Mouse (Mus musculus) forebrain, embryonic 16.5 days (tissue): ENCODE data around the gene Fancd2os. TPM values are rescaled to one million over a fixed set of nuclear protein-coding genes. Genes with fewer than 3 reads are reported as not detected.

Source experiments
- ATAC-seq: fragments of 200-750 bp; cut with Nextera tagmentation; 2 replicates; pipeline ENCODE4 v1.8.0; 2017; ENCODE audit warnings: mild to moderate bottlenecking, moderate library complexity
- H3K27ac ChIP-seq: fragments of 300-500 bp; sonication (generic); 2 replicates; pipeline ENCODE4 v1.5.1; 2014; ENCODE audit warnings: low read length, control low read depth
- H3K27me3 ChIP-seq: fragments of 300-500 bp; sonication (generic); replicated peaks from 2 replicates; pipeline ENCODE4 v1.6.1; 2014; ENCODE audit warnings: low read length; ENCODE audit not compliant: control insufficient read depth, insufficient read depth
- H3K36me3 ChIP-seq: fragments of 300-500 bp; sonication (generic); 2 replicates; pipeline ENCODE4 v1.6.1; 2014; ENCODE audit not compliant: control insufficient read depth, insufficient read depth
- H3K4me1 ChIP-seq: fragments of 300-500 bp; sonication (generic); replicated peaks from 2 replicates; pipeline ENCODE4 v1.6.1; 2014; ENCODE audit warnings: low read length; ENCODE audit not compliant: control insufficient read depth, insufficient read depth
- H3K4me2 ChIP-seq: fragments of 300-500 bp; sonication (generic); 2 replicates; pipeline ENCODE4 v1.6.1; 2014; ENCODE audit warnings: mild to moderate bottlenecking, low read length, control low read depth
- H3K4me3 ChIP-seq: fragments of 300-500 bp; sonication (generic); replicated peaks from 2 replicates; pipeline ENCODE4 v1.5.1; 2014; ENCODE audit warnings: mild to moderate bottlenecking, low read length, control low read depth
- H3K9ac ChIP-seq: fragments of 300-500 bp; sonication (generic); replicated peaks from 2 replicates; pipeline ENCODE4 v1.6.1; 2014; ENCODE audit warnings: low read depth, low read length, control low read depth
- H3K9me3 ChIP-seq: fragments of 300-500 bp; sonication (generic); 2 replicates; pipeline ENCODE4 v1.6.1; 2016; ENCODE audit warnings: low read length; ENCODE audit not compliant: control insufficient read depth
- WGBS: fragments of 180-500 bp; shearing (Covaris S2); extraction: QIAGEN DNeasy Blood & Tissue Kit; methylation state at CpG from one replicate; pipeline ENCODE4 v1.1.7; 2014; 5-methylcytosine and 5-hydroxymethylcytosine counted together
- polyA plus RNA-seq: library from polyadenylated mRNA; unstranded; fragments of >200 nt; fragmentation: Nextera tagmentation; extraction: Ambion mirVana; gene quantifications from 2 replicates; pipeline ENCODE4 v1.2.1, GENCODE M21; 2015

The Fancd2os gene
- 0.19 TPM in 1 of 2 replicates, not detected in the other for polyA plus RNA-seq

- H3K9ac ChIP-seq, result no peak within 1 kb of the TSS
- no peak within 1 kb of the TSS for H3K4me3 ChIP-seq
- no peak for ATAC-seq
- no peaks in the 10 kb centered on the region for H3K27me3 ChIP-seq
- no peaks in the 10 kb centered on the region for H3K36me3 ChIP-seq
- peaks cover 8% of the 10 kb centered on the region for H3K4me1 ChIP-seq
- no peak within 1 kb of the TSS for H3K27ac ChIP-seq
- no peaks in the 10 kb centered on the region for H3K9me3 ChIP-seq
- H3K4me2 ChIP-seq, result no peak within 1 kb of the TSS
- 34% methylated on average over 23 of the region's 23 CpGs for WGBS
Measured at GRCm38 (mm10) chr6:113600543-113601139, at the start of gene Fancd2os. Gene Fancd2os (minus strand): TSS chr6:113600715.

GRCm38 (mm10) chr6:113650197-113650640 is 49.7 kb upstream of the Fancd2os start:
- WGBS, result 72% methylated on average over 4 of the region's 4 CpGs

GRCm38 (mm10) chr6:113649346-113650196 is 49.1 kb upstream of the Fancd2os start:
- no peak for ATAC-seq
- no peak overlapping the region for H3K27ac ChIP-seq
- H3K4me3 ChIP-seq, result no peak overlapping the region
- 81% methylated on average over 7 of the region's 7 CpGs for WGBS
- H3K4me1 ChIP-seq, result no peaks in the 10 kb centered on the region
- no peak overlapping the region for H3K4me2 ChIP-seq
- no peaks in the 10 kb centered on the region for H3K36me3 ChIP-seq
- H3K27me3 ChIP-seq, result no peaks in the 10 kb centered on the region
- no peaks in the 10 kb centered on the region for H3K9me3 ChIP-seq
- H3K9ac ChIP-seq, result no peak overlapping the region

More at GRCm38 (mm10) chr6:113650197-113650640, 49.7 kb upstream of the Fancd2os start:
- Histone ChIP-seq H3K4me1 (no peaks in the 10 kb centered on the region), H3K36me3 (no peaks in the 10 kb centered on the region), H3K4me3 (no peak overlapping the region), H3K27me3 (no peaks in the 10 kb centered on the region), H3K4me2 (no peak overlapping the region), H3K9ac (no peak overlapping the region), H3K9me3 (no peaks in the 10 kb centered on the region), H3K27ac (no peak overlapping the region)
- ATAC-seq, result no peak

GRCm38 (mm10) chr6:113644808-113645207 is 44.3 kb upstream of the Fancd2os start:
- no peak overlapping the region for H3K9ac ChIP-seq
- ATAC-seq, result no peak
- no peaks in the 10 kb centered on the region for H3K27me3 ChIP-seq
- WGBS, result 85% methylated on average over 8 of the region's 8 CpGs
- no peak overlapping the region for H3K4me2 ChIP-seq
- H3K4me1 ChIP-seq, result no peaks in the 10 kb centered on the region
- no peaks in the 10 kb centered on the region for H3K9me3 ChIP-seq
- H3K36me3 ChIP-seq, result no peaks in the 10 kb centered on the region
- H3K27ac ChIP-seq, result no peak overlapping the region
- H3K4me3 ChIP-seq, result no peak overlapping the region

GRCm38 (mm10) chr6:113643967-113644366 is 43.5 kb upstream of the Fancd2os start:
- no peak overlapping the region for H3K9ac ChIP-seq

GRCm38 (mm10) chr6:113643021-113643420 is 42.5 kb upstream of the Fancd2os start:
- Histone ChIP-seq H3K4me1 (peaks cover 6% of the 10 kb centered on the region; the same call in 1 of the 2 replicates), H3K27ac (no peak overlapping the region), H3K27me3 (no peaks in the 10 kb centered on the region), H3K9me3 (no peaks in the 10 kb centered on the region), H3K36me3 (no peaks in the 10 kb centered on the region), H3K4me3 (no peak overlapping the region), H3K4me2 (no peak overlapping the region), H3K9ac (no peak overlapping the region)
- WGBS, result 87% methylated on average over 4 of the region's 4 CpGs
- no peak for ATAC-seq

More at GRCm38 (mm10) chr6:113643967-113644366, 43.5 kb upstream of the Fancd2os start:
- Histone ChIP-seq H3K9me3 (no peaks in the 10 kb centered on the region), H3K4me3 (no peak overlapping the region), H3K4me1 (no peaks in the 10 kb centered on the region), H3K36me3 (no peaks in the 10 kb centered on the region), H3K27ac (no peak overlapping the region), H3K4me2 (no peak overlapping the region), H3K27me3 (no peaks in the 10 kb centered on the region)
- WGBS, result 98% methylated on average over 2 of the region's 2 CpGs
- no peak for ATAC-seq

GRCm38 (mm10) chr6:113642605-113643004 is 42.1 kb upstream of the Fancd2os start:
- Histone ChIP-seq H3K27ac (no peak overlapping the region), H3K4me2 (no peak overlapping the region), H3K9me3 (no peaks in the 10 kb centered on the region), H3K9ac (no peak overlapping the region), H3K4me3 (no peak overlapping the region), H3K4me1 (peaks cover 6% of the 10 kb centered on the region; the same call in 1 of the 2 replicates), H3K27me3 (no peaks in the 10 kb centered on the region), H3K36me3 (no peaks in the 10 kb centered on the region)
- WGBS, result 84% methylated on average over 8 of the region's 8 CpGs
- no peak for ATAC-seq

GRCm38 (mm10) chr6:113639201-113639600 is 38.7 kb upstream of the Fancd2os start:
- ATAC-seq, result no peak
- WGBS, result 87% methylated on average over 4 of the region's 4 CpGs
- peaks cover 6% of the 10 kb centered on the region; the same call in 1 of the 2 replicates for H3K4me1 ChIP-seq
- no peak overlapping the region for H3K4me3 ChIP-seq
- H3K36me3 ChIP-seq, result no peaks in the 10 kb centered on the region
- no peaks in the 10 kb centered on the region for H3K27me3 ChIP-seq
- no peak overlapping the region for H3K9ac ChIP-seq
- no peak overlapping the region for H3K4me2 ChIP-seq
- no peaks in the 10 kb centered on the region for H3K9me3 ChIP-seq
- no peak overlapping the region for H3K27ac ChIP-seq

- H3K27ac ChIP-seq, result no peak within 1 kb of the TSS
- 9% methylated on average over 37 of the region's 37 CpGs for WGBS
Measured at GRCm38 (mm10) chr6:113638302-113639040, 38.0 kb upstream of the Fancd2os start, which contains the start of gene Irak2. Gene Irak2 (plus strand): TSS chr6:113638467.

More at GRCm38 (mm10) chr6:113638302-113639040, 38.0 kb upstream of the Fancd2os start, which contains the start of gene Irak2:
- H3K4me1 ChIP-seq, result peaks cover 6% of the 10 kb centered on the region; the same call in 1 of the 2 replicates
- peak within 1 kb of the TSS; percentile 51 for H3K4me3 ChIP-seq
- no peaks in the 10 kb centered on the region for H3K27me3 ChIP-seq
- H3K9ac ChIP-seq, result peak within 1 kb of the TSS; percentile 69
- H3K36me3 ChIP-seq, result no peaks in the 10 kb centered on the region
- peak; percentile 95 for ATAC-seq
- no peaks in the 10 kb centered on the region for H3K9me3 ChIP-seq
- peak within 1 kb of the TSS; percentile 68 for H3K4me2 ChIP-seq
